Mouse (Mus musculus): ENCODE measurements around the gene Myrfl.

The Myrfl gene

GRCm38 (mm10) chr10:116750895-116751294 lies 145.8 kb downstream of the Myrfl start:
- DNase-seq, result no peak

GRCm38 (mm10) chr10:116750062-116750461 lies 146.7 kb downstream of the Myrfl start:
- DNase-seq, result no peak

- DNase-seq, result no peak
Observed at GRCm38 (mm10) chr10:116748681-116749080, 148.0 kb downstream of the Myrfl start.

GRCm38 (mm10) chr10:116746281-116747011 lies 150.3 kb downstream of the Myrfl start:
- DNase-seq, result peak; percentile 24

GRCm38 (mm10) chr10:116742696-116743095 lies 154.0 kb downstream of the Myrfl start:
- DNase-seq, result no peak

GRCm38 (mm10) chr10:116742189-116742588 lies 154.5 kb downstream of the Myrfl start:
- DNase-seq, result no peak

- DNase-seq, result no peak
Observed at GRCm38 (mm10) chr10:116741343-116741742, 155.4 kb downstream of the Myrfl start.

GRCm38 (mm10) chr10:116740073-116740472 lies 156.6 kb downstream of the Myrfl start:
- no peak for DNase-seq

- no peak for DNase-seq
Observed at GRCm38 (mm10) chr10:116738533-116738932, 158.2 kb downstream of the Myrfl start.

- DNase-seq, result no peak
Observed at GRCm38 (mm10) chr10:116735607-116736006, 161.1 kb downstream of the Myrfl start.

- DNase-seq, result no peak
Observed at GRCm38 (mm10) chr10:116733651-116734050, 163.1 kb downstream of the Myrfl start.

- DNase-seq, result no peak
Observed at GRCm38 (mm10) chr10:116730033-116730652, 166.6 kb downstream of the Myrfl start.

GRCm38 (mm10) chr10:116728860-116729259 lies 167.9 kb downstream of the Myrfl start:
- DNase-seq, result no peak

GRCm38 (mm10) chr10:116727702-116728298 lies 168.9 kb downstream of the Myrfl start:
- no peak for DNase-seq

Measured in thymus, postnatal 4 days (tissue).